Mouse (Mus musculus): ENCODE results near the gene Lyg1.

GRCm38 (mm10) chr1:37903178-37903577 is 54.4 kb downstream of the Lyg1 start:
- TF ChIP-seq CTCF (IDR thresholded peaks at IDR 0.05): peak; percentile 66
- no peak for TF ChIP-seq EP300 (IDR thresholded peaks at IDR 0.05)
